Mouse (Mus musculus) liver, adult 2 months (tissue): ENCODE results near the gene Pigk.

Experiments used
- CTCF ChIP-seq: fragments of 200-500 bp; IDR thresholded peaks from 2 replicates; pipeline ENCODE4 v1.5.1; 2011; ENCODE audit warnings: low read depth, low read length, control low read depth
- POLR2A ChIP-seq: fragments of 200-500 bp; IDR thresholded peaks from 2 replicates; pipeline ENCODE4 v1.6.1; 2011; ENCODE audit warnings: low read length, control low read depth; ENCODE audit not compliant: insufficient read depth; ENCODE audit errors: extremely low read depth

DNA sequence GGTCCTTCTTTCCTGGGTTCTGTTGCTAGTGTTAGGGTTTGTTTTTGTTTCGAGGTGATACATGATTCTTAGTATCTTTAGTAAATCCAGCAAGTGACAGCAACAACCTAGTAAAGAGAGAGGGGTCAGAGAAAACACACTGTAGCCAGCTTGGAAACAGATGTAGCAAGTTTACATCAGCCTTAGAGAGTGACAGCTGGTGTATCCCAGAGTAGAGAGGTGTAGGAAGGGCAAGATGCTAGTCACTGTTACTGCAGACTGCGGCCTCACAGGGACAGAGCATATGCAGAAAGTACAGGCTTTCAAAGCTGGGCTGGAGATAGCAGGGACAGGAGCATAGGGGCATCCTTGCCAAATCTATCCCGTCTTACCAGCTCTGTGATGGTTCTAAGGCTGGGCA is 44.1 kb upstream of the Pigk start:
- TF ChIP-seq CTCF (no peak), POLR2A (no peak)
